Mouse (Mus musculus) liver, embryonic 16.5 days (tissue): ENCODE data around the gene Smyd2. TPM values are rescaled to one million over a fixed set of nuclear protein-coding genes. Genes with fewer than 3 reads are reported as not detected.

Experiments
- ATAC-seq: fragments of 200-750 bp; cut with Nextera tagmentation; 2 replicates; pipeline ENCODE4 v1.8.0; 2017; ENCODE audit warnings: low read depth, mild to moderate bottlenecking, moderate number of reproducible peaks, moderate library complexity
- H3K27ac ChIP-seq: fragments of 300-500 bp; sonication (generic); 2 replicates; pipeline ENCODE4 v1.5.1; 2014; ENCODE audit warnings: mild to moderate bottlenecking, low read length
- H3K27me3 ChIP-seq: fragments of 300-500 bp; sonication (generic); 2 replicates; pipeline ENCODE4 v1.6.1; 2014; ENCODE audit warnings: low read depth, low read length, mixed read lengths; ENCODE audit not compliant: control insufficient read depth, insufficient read depth
- H3K36me3 ChIP-seq: fragments of 300-500 bp; sonication (generic); 2 replicates; pipeline ENCODE4 v1.6.1; 2014; ENCODE audit warnings: mild to moderate bottlenecking; ENCODE audit not compliant: control insufficient read depth, insufficient read depth
- H3K4me1 ChIP-seq: fragments of 300-500 bp; sonication (generic); 2 replicates; pipeline ENCODE4 v1.6.1; 2014; ENCODE audit warnings: low read depth, low read length, mixed read lengths; ENCODE audit not compliant: control insufficient read depth
- H3K4me2 ChIP-seq: fragments of 300-500 bp; sonication (generic); 2 replicates; pipeline ENCODE4 v1.6.1; 2014; ENCODE audit warnings: low read depth, low read length, mixed read lengths
- H3K4me3 ChIP-seq: fragments of 300-500 bp; sonication (generic); 2 replicates; pipeline ENCODE4 v1.5.1; 2014; ENCODE audit warnings: low read depth, mild to moderate bottlenecking, low read length
- H3K9ac ChIP-seq: fragments of 300-500 bp; sonication (generic); 2 replicates; pipeline ENCODE4 v1.6.1; 2014; ENCODE audit warnings: low read depth, low read length
- H3K9me3 ChIP-seq: fragments of 300-500 bp; sonication (generic); replicated peaks from 2 replicates; pipeline ENCODE4 v1.6.1; 2016; ENCODE audit warnings: low read length; ENCODE audit not compliant: control insufficient read depth
- WGBS: fragments of 180-500 bp; shearing (Covaris S2); extraction: QIAGEN DNeasy Blood & Tissue Kit; methylation state at CpG from one replicate; pipeline ENCODE4 v1.1.7; 2014; ENCODE audit not compliant: insufficient replicate concordance; 5-methylcytosine and 5-hydroxymethylcytosine counted together
- polyA plus RNA-seq: library from polyadenylated mRNA; unstranded; fragments of >200 nt; fragmentation: Nextera tagmentation; extraction: Ambion mirVana; gene quantifications from 2 replicates; pipeline ENCODE4 v1.2.1, GENCODE M21; 2015

Gene Smyd2
- polyA plus RNA-seq, 1 experiment from 2014 or later: 21.1 TPM

GRCm38 (mm10) chr1:189872050-189872449 lies 50.1 kb downstream of the Smyd2 start:
- Histone ChIP-seq H3K36me3 (no peaks in the 10 kb centered on the region), H3K27ac (no peak overlapping the region), H3K4me3 (no peak overlapping the region), H3K4me1 (peaks cover 20% of the 10 kb centered on the region), H3K4me2 (no peak overlapping the region), H3K27me3 (no peaks in the 10 kb centered on the region; the same call in 1 of the 2 replicates), H3K9me3 (no peaks in the 10 kb centered on the region), H3K9ac (no peak overlapping the region)
- ATAC-seq: no peak
- WGBS: 68% methylated on average over 4 of the region's 4 CpGs

GRCm38 (mm10) chr1:189871625-189872024 lies 50.5 kb downstream of the Smyd2 start:
- 71% methylated on average over 8 of the region's 8 CpGs for WGBS
- ATAC-seq: no peak
- Histone ChIP-seq H3K27ac (no peak overlapping the region), H3K4me2 (no peak overlapping the region), H3K9ac (no peak overlapping the region), H3K4me3 (no peak overlapping the region), H3K4me1 (peaks cover 24% of the 10 kb centered on the region), H3K27me3 (no peaks in the 10 kb centered on the region; the same call in 1 of the 2 replicates), H3K9me3 (no peaks in the 10 kb centered on the region), H3K36me3 (no peaks in the 10 kb centered on the region)

- WGBS: 34% methylated on average over 8 of the region's 8 CpGs
- no peaks in the 10 kb centered on the region for H3K27me3 ChIP-seq
- H3K4me2 ChIP-seq: no peak overlapping the region
- H3K27ac ChIP-seq: no peak overlapping the region
- H3K4me1 ChIP-seq: peaks cover 25% of the 10 kb centered on the region
- H3K9me3 ChIP-seq: no peaks in the 10 kb centered on the region
- no peak overlapping the region for H3K4me3 ChIP-seq
- ATAC-seq: peak; percentile 23; the same call in 1 of the 2 replicates
- H3K9ac ChIP-seq: no peak overlapping the region
- no peaks in the 10 kb centered on the region for H3K36me3 ChIP-seq
Measured at GRCm38 (mm10) chr1:189870539-189870938, 51.6 kb downstream of the Smyd2 start.

GRCm38 (mm10) chr1:189869651-189870270 lies 52.4 kb downstream of the Smyd2 start:
- no peak overlapping the region for H3K9ac ChIP-seq
- no peak overlapping the region for H3K4me3 ChIP-seq
- no peaks in the 10 kb centered on the region for H3K27me3 ChIP-seq
- ATAC-seq: no peak
- H3K36me3 ChIP-seq: no peaks in the 10 kb centered on the region
- no peak overlapping the region for H3K4me2 ChIP-seq
- H3K27ac ChIP-seq: no peak overlapping the region
- WGBS: 71% methylated on average over 18 of the region's 18 CpGs
- no peaks in the 10 kb centered on the region for H3K9me3 ChIP-seq
- H3K4me1 ChIP-seq: peaks cover 26% of the 10 kb centered on the region

- Histone ChIP-seq H3K4me2 (peak overlapping the region; percentile 48; the same call in 1 of the 2 replicates), H3K4me1 (peaks cover 26% of the 10 kb centered on the region), H3K27ac (0 out of 2 replicates have a peak overlapping the region, but pooled peaks have one; percentile 16), H3K9ac (no peak overlapping the region), H3K36me3 (no peaks in the 10 kb centered on the region), H3K27me3 (no peaks in the 10 kb centered on the region), H3K9me3 (no peaks in the 10 kb centered on the region), H3K4me3 (peak overlapping the region; percentile 20)
- ATAC-seq: no peak; the same call in 1 of the 2 replicates
- 37% methylated on average over 10 of the region's 10 CpGs for WGBS
Measured at GRCm38 (mm10) chr1:189868036-189868435, 54.1 kb downstream of the Smyd2 start.

- Histone ChIP-seq H3K9ac (no peak overlapping the region; the same call in 1 of the 2 replicates), H3K36me3 (no peaks in the 10 kb centered on the region), H3K4me2 (peak overlapping the region; percentile 48), H3K4me1 (peaks cover 26% of the 10 kb centered on the region), H3K27ac (peak overlapping the region; percentile 70), H3K9me3 (no peaks in the 10 kb centered on the region), H3K27me3 (no peaks in the 10 kb centered on the region), H3K4me3 (peak overlapping the region; percentile 20)
- peak; percentile 82 for ATAC-seq
- WGBS: 2% methylated on average over 9 of the region's 9 CpGs
Measured at GRCm38 (mm10) chr1:189867497-189867896, 54.7 kb downstream of the Smyd2 start.

GRCm38 (mm10) chr1:189867034-189867433 lies 55.1 kb downstream of the Smyd2 start:
- no peaks in the 10 kb centered on the region for H3K36me3 ChIP-seq
- H3K4me1 ChIP-seq: peaks cover 26% of the 10 kb centered on the region
- H3K9me3 ChIP-seq: no peaks in the 10 kb centered on the region
- peak overlapping the region; percentile 48 for H3K4me2 ChIP-seq
- no peak overlapping the region; the same call in 1 of the 2 replicates for H3K9ac ChIP-seq
- H3K27ac ChIP-seq: peak overlapping the region; percentile 70
- peak overlapping the region; percentile 20 for H3K4me3 ChIP-seq
- peak; percentile 7; the same call in 1 of the 2 replicates for ATAC-seq
- WGBS: 9% methylated on average over 5 of the region's 5 CpGs
- no peaks in the 10 kb centered on the region for H3K27me3 ChIP-seq

- Histone ChIP-seq H3K9me3 (no peaks in the 10 kb centered on the region), H3K4me2 (no peak overlapping the region), H3K4me3 (no peak overlapping the region), H3K36me3 (no peaks in the 10 kb centered on the region), H3K27ac (peak overlapping the region; percentile 70; the same call in 1 of the 2 replicates), H3K9ac (no peak overlapping the region), H3K27me3 (no peaks in the 10 kb centered on the region), H3K4me1 (peaks cover 26% of the 10 kb centered on the region)
- 23% methylated on average over 6 of the region's 6 CpGs for WGBS
- ATAC-seq: peak; percentile 58
Measured at GRCm38 (mm10) chr1:189866621-189867020, 55.5 kb downstream of the Smyd2 start.

- Histone ChIP-seq H3K4me1 (peaks cover 28% of the 10 kb centered on the region), H3K27ac (no peak overlapping the region), H3K4me2 (no peak overlapping the region), H3K9me3 (no peaks in the 10 kb centered on the region), H3K36me3 (no peaks in the 10 kb centered on the region), H3K9ac (no peak overlapping the region), H3K27me3 (no peaks in the 10 kb centered on the region), H3K4me3 (no peak overlapping the region)
- WGBS: 62% methylated on average over 15 of the region's 15 CpGs
- ATAC-seq: no peak
Measured at GRCm38 (mm10) chr1:189864846-189865560, 57.2 kb downstream of the Smyd2 start.
